Mouse (Mus musculus): ENCODE results near the gene Chchd3. TPM values are rescaled to one million over a fixed set of nuclear protein-coding genes. Genes with fewer than 3 reads are reported as not detected.

The Chchd3 gene
- polyA plus RNA-seq, 1 experiment from 2014 or later = 124 TPM

DNA sequence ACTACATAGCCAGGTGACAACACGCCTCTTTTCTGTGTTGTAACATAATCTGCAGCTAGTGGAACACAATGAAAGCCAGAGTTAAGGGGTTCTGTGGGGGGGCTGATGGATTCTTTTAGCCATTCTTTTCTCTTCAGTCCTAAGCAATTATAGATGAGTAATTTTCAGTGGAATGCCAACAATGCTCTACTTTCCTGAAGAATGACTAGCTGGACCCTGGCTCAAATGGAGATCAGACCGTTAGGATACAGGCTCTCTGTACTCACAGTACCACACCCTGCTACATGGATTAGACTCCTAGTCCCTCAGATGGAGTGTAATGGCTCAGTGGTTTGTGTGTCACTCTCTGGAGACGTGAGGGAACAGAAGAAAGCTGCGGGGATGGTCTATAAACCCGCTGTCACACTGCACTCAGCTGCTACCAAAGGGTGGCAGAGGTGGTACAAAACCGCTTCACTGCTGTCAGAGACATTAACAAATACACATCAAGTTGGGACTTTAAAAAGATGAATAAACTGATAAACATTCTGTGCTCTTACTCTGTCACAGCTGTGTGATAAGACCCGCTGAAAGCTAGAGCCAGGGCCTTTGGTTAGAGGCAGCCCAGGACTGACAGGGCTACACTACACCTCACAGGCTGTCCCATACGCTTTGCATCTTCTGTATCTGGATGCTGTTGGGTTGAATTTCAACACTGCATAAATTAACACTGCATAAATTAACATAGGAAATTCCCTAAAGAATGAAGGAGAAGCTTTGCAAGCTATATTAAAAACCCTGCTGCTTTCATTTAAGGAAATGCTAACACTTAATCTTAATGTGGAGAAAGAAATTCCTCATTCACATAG, 264.2 kb downstream of the Chchd3 start:
- peak overlapping the region; percentile 18; the same call in 1 of the 2 replicates for H3K27ac ChIP-seq (ENCODE audit: low read depth, low read length)
- no peak overlapping the region for H3K4me3 ChIP-seq (ENCODE audit: low read depth, low read length)
- no peak overlapping the region for H3K9ac ChIP-seq (replicated peaks; ENCODE audit: low read depth, low read length)
- WGBS = 46% methylated on average over 8 of the region's 8 CpGs
- H3K36me3 ChIP-seq (ENCODE audit: control insufficient read depth, insufficient read depth, low read length) = no peaks in the 10 kb centered on the region
- no peak overlapping the region for H3K4me2 ChIP-seq (ENCODE audit: low read depth, low read length)
- peaks cover 11% of the 10 kb centered on the region; the same call in 1 of the 2 replicates for H3K4me1 ChIP-seq (ENCODE audit: control insufficient read depth, insufficient read depth, low read length)
- no peaks in the 10 kb centered on the region for H3K9me3 ChIP-seq (ENCODE audit: control insufficient read depth, low read length)
- no peak for ATAC-seq (ENCODE audit: low read depth)
- H3K27me3 ChIP-seq (ENCODE audit: control insufficient read depth, insufficient read depth, low read length) = no peaks in the 10 kb centered on the region

DNA sequence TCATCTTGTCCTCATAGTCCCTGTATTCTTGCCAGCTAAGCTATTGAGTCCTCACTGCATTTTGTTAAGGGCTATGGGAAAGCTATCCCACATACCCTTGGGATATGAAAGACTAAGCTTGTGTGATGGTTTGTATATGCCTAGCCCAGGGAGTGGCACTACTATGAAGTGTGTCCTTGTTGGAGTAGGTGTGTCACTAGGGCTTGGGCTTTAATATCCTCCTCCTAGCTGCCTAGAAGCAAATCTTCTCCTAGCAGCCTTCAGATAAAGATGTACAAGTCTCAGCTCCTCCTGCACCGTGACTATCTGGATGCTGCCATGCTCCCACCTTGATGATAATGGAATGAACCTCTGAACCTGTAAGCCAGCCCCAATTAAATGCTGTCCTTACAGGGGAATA, 266.5 kb downstream of the Chchd3 start:
- no peak overlapping the region for H3K9ac ChIP-seq (replicated peaks; ENCODE audit: low read depth, low read length)

DNA sequence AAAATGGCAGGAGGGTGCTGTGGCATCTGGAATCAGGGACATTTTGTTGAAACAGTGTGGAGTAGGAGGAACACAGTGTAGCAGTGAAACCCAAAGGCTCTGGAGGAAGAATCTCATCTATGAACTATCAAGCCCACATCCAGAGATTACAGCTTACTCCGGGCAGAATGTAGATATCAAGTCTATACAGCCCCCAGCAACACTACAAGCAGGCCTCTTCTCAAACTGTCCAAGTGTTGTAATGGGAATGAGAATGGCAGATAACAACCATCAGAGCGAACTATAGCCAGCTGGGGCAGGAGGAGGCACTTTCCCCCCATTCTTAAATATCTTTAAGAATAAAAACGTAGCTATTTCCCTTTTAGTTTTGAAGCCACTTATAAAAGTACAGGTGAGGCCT, 266.9 kb downstream of the Chchd3 start:
- WGBS = 96% methylated on average over 3 of the region's 3 CpGs
- no peaks in the 10 kb centered on the region for H3K9me3 ChIP-seq (ENCODE audit: control insufficient read depth, low read length)
- H3K27ac ChIP-seq (ENCODE audit: low read depth, low read length) = no peak overlapping the region
- no peak overlapping the region for H3K4me3 ChIP-seq (ENCODE audit: low read depth, low read length)
- no peaks in the 10 kb centered on the region for H3K36me3 ChIP-seq (ENCODE audit: control insufficient read depth, insufficient read depth, low read length)
- H3K4me1 ChIP-seq (ENCODE audit: control insufficient read depth, insufficient read depth, low read length) = peaks cover 11% of the 10 kb centered on the region; the same call in 1 of the 2 replicates
- H3K4me2 ChIP-seq (ENCODE audit: low read depth, low read length) = no peak overlapping the region
- no peak overlapping the region for H3K9ac ChIP-seq (replicated peaks; ENCODE audit: low read depth, low read length)
- no peaks in the 10 kb centered on the region for H3K27me3 ChIP-seq (ENCODE audit: control insufficient read depth, insufficient read depth, low read length)
- no peak for ATAC-seq (ENCODE audit: low read depth)

More for the DNA sequence above, 266.5 kb downstream of the Chchd3 start:
- Histone ChIP-seq H3K9me3 (ENCODE audit: control insufficient read depth, low read length) (no peaks in the 10 kb centered on the region), H3K27ac (ENCODE audit: low read depth, low read length) (no peak overlapping the region), H3K27me3 (ENCODE audit: control insufficient read depth, insufficient read depth, low read length) (no peaks in the 10 kb centered on the region), H3K36me3 (ENCODE audit: control insufficient read depth, insufficient read depth, low read length) (no peaks in the 10 kb centered on the region), H3K4me1 (ENCODE audit: control insufficient read depth, insufficient read depth, low read length) (peaks cover 11% of the 10 kb centered on the region; the same call in 1 of the 2 replicates), H3K4me2 (ENCODE audit: low read depth, low read length) (no peak overlapping the region), H3K4me3 (ENCODE audit: low read depth, low read length) (no peak overlapping the region)
- WGBS = 100% methylated on average over 1 of the region's 1 CpGs
- no peak for ATAC-seq (ENCODE audit: low read depth)

DNA sequence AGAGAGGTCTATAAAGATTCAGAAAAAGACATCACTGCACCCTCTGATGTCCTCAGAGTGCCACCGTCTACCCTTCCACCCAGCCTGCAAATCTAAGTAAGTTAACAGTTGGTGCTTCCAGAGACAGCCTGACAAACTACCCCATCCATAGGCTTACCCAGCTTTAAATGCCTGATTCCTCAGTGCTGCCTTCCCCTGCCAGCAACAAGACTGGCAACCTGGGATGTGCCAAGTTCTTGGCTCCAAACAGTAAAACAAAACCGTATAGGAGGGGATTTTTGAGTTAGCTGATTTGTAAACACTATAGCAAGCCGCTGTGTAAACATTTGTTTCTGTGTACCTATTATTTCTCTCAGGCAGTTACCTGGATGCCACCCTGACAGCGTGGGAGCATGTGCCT, 269.6 kb downstream of the Chchd3 start:
- 94% methylated on average over 4 of the region's 4 CpGs for WGBS
- H3K9ac ChIP-seq (replicated peaks; ENCODE audit: low read depth, low read length) = no peak overlapping the region

DNA sequence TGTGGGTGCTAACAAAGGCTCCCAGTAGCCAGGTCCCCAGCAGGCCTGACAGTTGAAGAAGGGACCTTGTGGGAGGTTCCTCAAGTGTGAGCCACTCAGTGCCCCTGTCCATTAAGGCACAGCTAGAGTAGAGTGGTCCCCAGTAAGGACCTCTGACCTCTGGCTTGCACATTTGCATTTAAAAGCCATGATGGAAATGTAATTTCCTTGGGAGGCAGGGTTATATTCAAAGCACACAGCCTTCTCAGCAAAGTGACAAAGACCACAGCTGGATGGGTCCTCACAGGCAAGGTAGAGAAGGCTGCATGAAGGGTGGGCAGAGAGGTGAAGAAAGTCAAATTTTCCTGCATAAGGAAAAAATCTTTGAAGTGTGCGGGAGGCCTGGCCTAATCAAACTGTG, 272.7 kb downstream of the Chchd3 start:
- no peak for ATAC-seq (ENCODE audit: low read depth)
- no peak overlapping the region for H3K9ac ChIP-seq (replicated peaks; ENCODE audit: low read depth, low read length)
- 41% methylated on average over 1 of the region's 1 CpGs for WGBS

More for the DNA sequence above, 269.6 kb downstream of the Chchd3 start:
- Histone ChIP-seq H3K27ac (ENCODE audit: low read depth, low read length) (no peak overlapping the region), H3K4me2 (ENCODE audit: low read depth, low read length) (no peak overlapping the region), H3K36me3 (ENCODE audit: control insufficient read depth, insufficient read depth, low read length) (no peaks in the 10 kb centered on the region), H3K4me3 (ENCODE audit: low read depth, low read length) (no peak overlapping the region), H3K4me1 (ENCODE audit: control insufficient read depth, insufficient read depth, low read length) (no peaks in the 10 kb centered on the region), H3K9me3 (ENCODE audit: control insufficient read depth, low read length) (no peaks in the 10 kb centered on the region), H3K27me3 (ENCODE audit: control insufficient read depth, insufficient read depth, low read length) (no peaks in the 10 kb centered on the region)
- no peak for ATAC-seq (ENCODE audit: low read depth)

DNA sequence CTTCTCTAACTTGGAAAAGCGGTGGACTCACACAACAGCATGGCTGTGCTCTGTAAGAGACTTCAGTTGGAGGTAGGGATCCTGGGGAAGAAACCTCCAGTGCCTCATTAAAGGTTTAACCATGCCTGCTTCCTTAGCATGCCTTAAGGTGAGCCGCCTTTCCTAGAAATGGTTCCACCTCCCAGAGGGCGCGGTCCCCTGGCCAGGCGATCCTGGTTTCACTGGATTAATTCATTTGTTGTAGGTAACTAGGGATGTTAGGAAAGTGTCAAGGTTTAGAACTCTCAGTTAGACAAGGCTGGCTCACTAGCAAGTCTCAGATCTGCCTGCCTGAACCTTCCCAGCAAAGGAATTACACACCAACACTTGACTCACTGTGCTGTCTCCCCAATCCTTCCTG, 273.9 kb downstream of the Chchd3 start:
- no peaks in the 10 kb centered on the region for H3K9me3 ChIP-seq (ENCODE audit: control insufficient read depth, low read length)
- ATAC-seq (ENCODE audit: low read depth) = no peak
- no peaks in the 10 kb centered on the region for H3K4me1 ChIP-seq (ENCODE audit: control insufficient read depth, insufficient read depth, low read length)
- no peak overlapping the region for H3K9ac ChIP-seq (replicated peaks; ENCODE audit: low read depth, low read length)
- H3K4me2 ChIP-seq (ENCODE audit: low read depth, low read length) = no peak overlapping the region
- no peaks in the 10 kb centered on the region for H3K36me3 ChIP-seq (ENCODE audit: control insufficient read depth, insufficient read depth, low read length)
- no peaks in the 10 kb centered on the region for H3K27me3 ChIP-seq (ENCODE audit: control insufficient read depth, insufficient read depth, low read length)
- 91% methylated on average over 5 of the region's 5 CpGs for WGBS
- H3K4me3 ChIP-seq (ENCODE audit: low read depth, low read length) = no peak overlapping the region
- H3K27ac ChIP-seq (ENCODE audit: low read depth, low read length) = no peak overlapping the region

More for the DNA sequence above, 272.7 kb downstream of the Chchd3 start:
- Histone ChIP-seq H3K9me3 (ENCODE audit: control insufficient read depth, low read length) (no peaks in the 10 kb centered on the region), H3K4me2 (ENCODE audit: low read depth, low read length) (no peak overlapping the region), H3K4me3 (ENCODE audit: low read depth, low read length) (no peak overlapping the region), H3K27me3 (ENCODE audit: control insufficient read depth, insufficient read depth, low read length) (no peaks in the 10 kb centered on the region), H3K36me3 (ENCODE audit: control insufficient read depth, insufficient read depth, low read length) (no peaks in the 10 kb centered on the region), H3K4me1 (ENCODE audit: control insufficient read depth, insufficient read depth, low read length) (no peaks in the 10 kb centered on the region), H3K27ac (ENCODE audit: low read depth, low read length) (no peak overlapping the region)

DNA sequence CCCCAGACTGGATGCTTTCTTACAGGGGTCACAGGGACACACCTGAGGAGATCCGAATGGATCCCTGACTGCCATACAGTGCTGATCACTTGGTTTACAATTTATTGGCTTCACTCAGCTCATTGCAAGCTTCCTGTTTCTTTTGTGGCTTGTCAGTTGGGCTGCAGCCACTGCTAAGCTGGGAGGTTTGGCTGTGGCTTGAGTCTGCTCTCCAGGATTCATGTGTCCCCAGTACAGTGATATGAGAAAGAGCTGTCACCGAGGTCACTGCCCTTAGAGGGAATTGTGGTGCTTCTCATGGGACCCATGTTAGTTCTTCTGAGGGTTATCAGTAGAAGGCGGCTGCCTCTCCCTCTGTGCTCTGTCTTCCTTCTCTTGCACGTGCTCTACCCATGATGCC, 277.0 kb downstream of the Chchd3 start:
- no peak overlapping the region for H3K27ac ChIP-seq (ENCODE audit: low read depth, low read length)
- WGBS = 96% methylated on average over 4 of the region's 4 CpGs
- no peaks in the 10 kb centered on the region for H3K4me1 ChIP-seq (ENCODE audit: control insufficient read depth, insufficient read depth, low read length)
- H3K4me2 ChIP-seq (ENCODE audit: low read depth, low read length) = no peak overlapping the region
- no peaks in the 10 kb centered on the region for H3K9me3 ChIP-seq (ENCODE audit: control insufficient read depth, low read length)
- no peak overlapping the region for H3K4me3 ChIP-seq (ENCODE audit: low read depth, low read length)
- no peaks in the 10 kb centered on the region for H3K27me3 ChIP-seq (ENCODE audit: control insufficient read depth, insufficient read depth, low read length)
- ATAC-seq (ENCODE audit: low read depth) = no peak
- no peaks in the 10 kb centered on the region for H3K36me3 ChIP-seq (ENCODE audit: control insufficient read depth, insufficient read depth, low read length)
- H3K9ac ChIP-seq (replicated peaks; ENCODE audit: low read depth, low read length) = no peak overlapping the region

DNA sequence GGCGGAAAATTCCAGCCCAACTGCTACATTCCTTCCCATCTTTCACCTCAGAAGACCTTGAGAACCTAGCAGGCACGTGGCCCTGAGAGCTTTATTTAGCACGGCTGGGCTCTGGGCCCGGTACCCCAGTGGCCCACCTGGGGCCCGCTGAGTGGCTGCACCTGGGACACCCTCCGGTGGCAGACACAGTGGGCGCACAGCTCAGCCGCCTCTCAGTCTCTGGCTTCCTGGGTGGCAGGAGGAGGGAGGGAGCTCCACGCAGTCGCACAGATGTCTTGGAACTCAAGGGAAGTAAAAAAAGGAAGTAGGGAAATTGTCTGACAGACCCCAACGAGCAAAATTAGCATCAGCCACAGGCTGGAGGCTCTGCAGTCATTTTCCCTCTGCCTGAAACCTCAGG, 279.5 kb downstream of the Chchd3 start:
- H3K4me2 ChIP-seq (ENCODE audit: low read depth, low read length) = no peak overlapping the region
- WGBS = 25% methylated on average over 11 of the region's 11 CpGs

DNA sequence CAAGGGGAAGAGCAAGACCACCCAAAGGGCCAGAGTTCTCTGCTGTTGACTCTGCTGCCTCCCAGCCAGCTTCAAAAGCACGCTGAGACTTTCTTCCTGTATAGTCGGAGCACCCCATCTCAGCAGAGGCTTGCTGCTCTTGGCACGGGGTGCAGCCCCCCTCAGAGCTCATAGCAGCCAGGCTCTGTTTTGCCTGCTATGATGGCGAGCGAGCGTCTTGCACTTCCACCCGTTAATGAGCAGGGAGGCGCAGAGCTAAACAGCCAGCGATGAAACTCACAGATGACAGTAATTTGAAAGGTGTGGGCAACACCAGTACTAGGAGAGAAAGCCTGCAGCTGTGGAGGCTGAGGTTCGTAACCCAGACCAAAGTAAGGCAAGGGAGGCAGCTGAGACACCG, 283.7 kb downstream of the Chchd3 start:
- ATAC-seq (ENCODE audit: low read depth) = no peak
- H3K27ac ChIP-seq (ENCODE audit: low read depth, low read length) = no peak overlapping the region
- H3K9me3 ChIP-seq (ENCODE audit: control insufficient read depth, low read length) = no peaks in the 10 kb centered on the region
- no peaks in the 10 kb centered on the region for H3K4me1 ChIP-seq (ENCODE audit: control insufficient read depth, insufficient read depth, low read length)
- no peaks in the 10 kb centered on the region for H3K27me3 ChIP-seq (ENCODE audit: control insufficient read depth, insufficient read depth, low read length)
- 69% methylated on average over 11 of the region's 11 CpGs for WGBS
- no peak overlapping the region for H3K4me2 ChIP-seq (ENCODE audit: low read depth, low read length)
- no peaks in the 10 kb centered on the region for H3K36me3 ChIP-seq (ENCODE audit: control insufficient read depth, insufficient read depth, low read length)
- H3K9ac ChIP-seq (replicated peaks; ENCODE audit: low read depth, low read length) = no peak overlapping the region
- H3K4me3 ChIP-seq (ENCODE audit: low read depth, low read length) = no peak overlapping the region

More for the DNA sequence above, 279.5 kb downstream of the Chchd3 start:
- Histone ChIP-seq H3K4me1 (ENCODE audit: control insufficient read depth, insufficient read depth, low read length) (no peaks in the 10 kb centered on the region), H3K9me3 (ENCODE audit: control insufficient read depth, low read length) (no peaks in the 10 kb centered on the region), H3K4me3 (ENCODE audit: low read depth, low read length) (no peak overlapping the region), H3K9ac (replicated peaks; ENCODE audit: low read depth, low read length) (no peak overlapping the region), H3K36me3 (ENCODE audit: control insufficient read depth, insufficient read depth, low read length) (no peaks in the 10 kb centered on the region), H3K27ac (ENCODE audit: low read depth, low read length) (no peak overlapping the region), H3K27me3 (ENCODE audit: control insufficient read depth, insufficient read depth, low read length) (no peaks in the 10 kb centered on the region)
- no peak for ATAC-seq (ENCODE audit: low read depth)
